Mouse (Mus musculus) lung, postnatal 0 days (tissue): ENCODE measurements around the gene Gtf2ird1. TPM values are rescaled to one million over a fixed set of nuclear protein-coding genes. Genes with fewer than 3 reads are reported as not detected.

Experiments
- ATAC-seq: fragments of 200-750 bp; cut with Nextera tagmentation; 2 replicates; pipeline ENCODE4 v1.8.0; 2017; ENCODE audit warnings: moderate library complexity
- DNase-seq: peaks from one replicate; pipeline ENCODE4 v3.0.0-alpha.2; 2016; ENCODE audit warnings: low spot score
- H3K27ac ChIP-seq: fragments of 300-500 bp; sonication (generic); 2 replicates; pipeline ENCODE4 v1.5.1; 2014; ENCODE audit warnings: antibody characterized with exemption, mild to moderate bottlenecking, low read length, mixed read lengths
- H3K27me3 ChIP-seq: fragments of 300-500 bp; sonication (generic); replicated peaks from 2 replicates; pipeline ENCODE4 v1.6.1; 2014; ENCODE audit warnings: low read length, mixed read lengths; ENCODE audit not compliant: insufficient read depth
- H3K36me3 ChIP-seq: fragments of 300-500 bp; sonication (generic); 2 replicates; pipeline ENCODE4 v1.6.1; 2014; ENCODE audit warnings: low read length, mixed read lengths; ENCODE audit not compliant: insufficient read depth
- H3K4me1 ChIP-seq: fragments of 300-500 bp; sonication (generic); 2 replicates; pipeline ENCODE4 v1.6.1; 2014; ENCODE audit warnings: antibody characterized with exemption, low read depth, low read length, mixed read lengths; ENCODE audit not compliant: insufficient read depth
- H3K4me2 ChIP-seq: fragments of 300-500 bp; sonication (generic); replicated peaks from 2 replicates; pipeline ENCODE4 v1.6.1; 2014; ENCODE audit warnings: low read depth, mild to moderate bottlenecking, low read length, moderate library complexity, mixed read lengths
- H3K4me3 ChIP-seq: fragments of 300-500 bp; sonication (generic); 2 replicates; pipeline ENCODE4 v1.5.1; 2014; ENCODE audit warnings: low read depth, low read length
- H3K9ac ChIP-seq: fragments of 300-500 bp; sonication (generic); replicated peaks from 2 replicates; pipeline ENCODE4 v1.6.1; 2014; ENCODE audit warnings: low read depth, mild to moderate bottlenecking
- H3K9me3 ChIP-seq: fragments of 300-500 bp; sonication (generic); 2 replicates; pipeline ENCODE4 v1.6.1; 2016; ENCODE audit warnings: low read length, mixed read lengths
- CTCF ChIP-seq: IDR thresholded peaks from 2 replicates; pipeline ENCODE4 v1.5.1; 2016; ENCODE audit warnings: antibody characterized with exemption, mild to moderate bottlenecking
- EP300 ChIP-seq: IDR thresholded peaks from 2 replicates; pipeline ENCODE4 v1.6.1; 2016; ENCODE audit warnings: antibody characterized with exemption, mild to moderate bottlenecking, control low read depth
- WGBS: fragments of 180-500 bp; shearing (Covaris S2); extraction: QIAGEN DNeasy Blood & Tissue Kit; methylation state at CpG from one replicate; pipeline ENCODE4 v1.1.7; 2014; 5-methylcytosine and 5-hydroxymethylcytosine counted together
- polyA plus RNA-seq: library from polyadenylated mRNA; unstranded; fragments of >200 nt; fragmentation: Nextera tagmentation; extraction: Ambion mirVana; gene quantifications from 2 replicates; pipeline ENCODE4 v1.2.1, GENCODE M21; 2015

The Gtf2ird1 gene
- polyA plus RNA-seq, 1 experiment from 2014 or later: 36.1 TPM

DNA sequence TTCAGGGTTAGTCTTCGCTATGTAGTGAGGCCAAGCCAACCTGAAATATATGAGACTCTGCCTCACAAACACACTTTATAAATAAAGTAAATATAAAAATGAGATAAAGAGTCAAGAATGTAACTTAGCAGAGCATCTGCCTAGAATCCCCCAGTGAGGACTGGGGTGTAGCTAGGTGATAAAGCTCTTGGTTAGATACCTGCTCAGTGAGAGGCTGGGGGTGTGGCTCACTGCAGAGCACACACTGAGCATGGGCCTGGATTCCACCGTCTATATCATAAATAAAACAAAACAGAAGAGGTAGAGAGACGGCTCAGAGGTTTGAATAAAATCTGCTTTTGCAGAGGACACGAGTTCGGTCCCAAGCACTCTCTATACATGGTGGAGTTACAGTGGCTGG, 7.7 kb upstream of the Gtf2ird1 start:
- no peak for TF ChIP-seq EP300
- TF ChIP-seq CTCF: no peak
- ATAC-seq: no peak
- H3K4me1 ChIP-seq: peaks cover 3% of the 10 kb centered on the region; the same call in 1 of the 2 replicates

DNA sequence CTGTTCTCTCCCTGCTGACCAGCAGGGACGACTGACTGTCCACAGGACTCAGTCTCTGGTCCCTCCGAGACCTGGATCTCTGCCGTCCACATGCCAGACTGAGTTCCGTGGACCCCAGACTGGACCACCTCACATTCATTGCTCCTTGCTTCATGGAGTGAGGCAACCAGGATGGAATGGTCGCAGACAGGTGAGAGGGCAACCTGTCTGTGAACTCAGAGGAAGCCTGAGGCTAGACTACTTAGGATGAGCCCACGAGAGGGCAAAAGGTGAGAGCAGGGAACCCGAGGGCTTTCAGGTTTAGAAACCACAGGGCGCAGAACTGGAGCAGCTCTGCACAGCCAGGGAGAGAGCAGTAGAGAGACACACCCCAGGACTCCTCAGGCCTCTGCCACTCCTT, 6.2 kb upstream of the Gtf2ird1 start:
- TF ChIP-seq CTCF (no peak), EP300 (no peak)
- Histone ChIP-seq H3K9me3 (no peaks in the 10 kb centered on the region), H3K27me3 (no peaks in the 10 kb centered on the region), H3K4me3 (no peak overlapping the region), H3K27ac (no peak overlapping the region), H3K9ac (no peak overlapping the region), H3K4me1 (no peaks in the 10 kb centered on the region; the same call in 1 of the 2 replicates), H3K4me2 (no peak overlapping the region), H3K36me3 (no peaks in the 10 kb centered on the region)
- no peak for ATAC-seq
- DNase-seq: no peak
- 76% methylated on average over 8 of the region's 8 CpGs for WGBS

More for the DNA sequence above, 7.7 kb upstream of the Gtf2ird1 start:
- WGBS: 71% methylated on average over 5 of the region's 5 CpGs
- Histone ChIP-seq H3K9ac (no peak overlapping the region), H3K4me3 (no peak overlapping the region), H3K27ac (no peak overlapping the region), H3K4me2 (no peak overlapping the region), H3K36me3 (no peaks in the 10 kb centered on the region), H3K27me3 (no peaks in the 10 kb centered on the region), H3K9me3 (no peaks in the 10 kb centered on the region)
- DNase-seq: no peak

DNA sequence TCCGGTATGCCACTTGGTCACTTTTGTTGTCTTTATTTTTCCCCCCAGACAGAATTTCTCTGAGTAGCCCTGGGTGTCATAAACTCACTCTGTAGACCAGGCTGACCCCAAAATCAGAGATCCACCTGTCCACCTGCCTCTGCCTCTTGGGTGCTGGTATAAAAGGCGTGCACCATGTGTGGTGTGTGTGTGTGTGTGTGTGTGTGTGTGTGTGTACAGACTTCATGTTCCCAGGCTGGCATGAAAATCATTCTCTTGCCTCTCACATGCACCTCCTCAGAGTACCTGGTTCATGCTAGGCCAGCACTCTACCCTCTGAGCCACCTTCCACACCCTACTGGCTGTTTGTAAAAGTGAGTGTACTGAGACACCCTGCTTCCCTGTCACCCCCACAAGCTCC, 5.8 kb upstream of the Gtf2ird1 start:
- no peak for ATAC-seq
- H3K36me3 ChIP-seq: no peaks in the 10 kb centered on the region

DNA sequence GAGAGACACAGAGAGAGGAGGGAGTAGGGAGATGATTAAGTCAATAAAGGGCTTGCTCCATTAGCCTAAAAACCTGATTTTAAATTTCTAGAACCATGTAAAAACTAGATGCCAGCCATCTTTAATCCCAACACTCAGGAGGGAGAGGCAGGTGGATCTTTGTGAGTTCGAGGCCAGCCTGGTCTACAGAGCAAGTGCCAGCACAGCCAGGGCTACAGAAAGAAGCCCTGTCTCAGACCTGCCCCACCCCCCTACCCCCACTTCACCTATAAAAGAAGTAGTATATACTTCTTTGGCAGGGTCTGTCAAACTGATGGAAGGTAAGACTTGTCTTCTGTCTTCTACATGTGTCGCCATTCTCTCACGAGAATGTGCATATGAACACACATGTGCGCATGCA, 4.0 kb upstream of the Gtf2ird1 start:
- no peak overlapping the region for H3K9ac ChIP-seq
- H3K4me1 ChIP-seq: no peaks in the 10 kb centered on the region; the same call in 1 of the 2 replicates
- DNase-seq (no peak), ATAC-seq (no peak)
- no peak overlapping the region for H3K4me2 ChIP-seq
- H3K27ac ChIP-seq: no peak overlapping the region
- no peaks in the 10 kb centered on the region for H3K27me3 ChIP-seq
- whole genome bisulfite sequencing: 91% methylated on average over 4 of the region's 4 CpGs
- no peaks in the 10 kb centered on the region for H3K9me3 ChIP-seq
- TF ChIP-seq EP300 (no peak), CTCF (no peak)
- no peak overlapping the region for H3K4me3 ChIP-seq
- no peaks in the 10 kb centered on the region for H3K36me3 ChIP-seq

More for the DNA sequence above, 5.8 kb upstream of the Gtf2ird1 start:
- H3K27me3 ChIP-seq: no peaks in the 10 kb centered on the region
- H3K9ac ChIP-seq: no peak overlapping the region
- 68% methylated on average over 2 of the region's 2 CpGs for WGBS
- no peak for TF ChIP-seq CTCF
- TF ChIP-seq EP300: no peak
- no peak for DNase-seq
- H3K4me3 ChIP-seq: no peak overlapping the region
- no peaks in the 10 kb centered on the region for H3K9me3 ChIP-seq
- no peak overlapping the region for H3K4me2 ChIP-seq
- no peaks in the 10 kb centered on the region; the same call in 1 of the 2 replicates for H3K4me1 ChIP-seq
- H3K27ac ChIP-seq: no peak overlapping the region

DNA sequence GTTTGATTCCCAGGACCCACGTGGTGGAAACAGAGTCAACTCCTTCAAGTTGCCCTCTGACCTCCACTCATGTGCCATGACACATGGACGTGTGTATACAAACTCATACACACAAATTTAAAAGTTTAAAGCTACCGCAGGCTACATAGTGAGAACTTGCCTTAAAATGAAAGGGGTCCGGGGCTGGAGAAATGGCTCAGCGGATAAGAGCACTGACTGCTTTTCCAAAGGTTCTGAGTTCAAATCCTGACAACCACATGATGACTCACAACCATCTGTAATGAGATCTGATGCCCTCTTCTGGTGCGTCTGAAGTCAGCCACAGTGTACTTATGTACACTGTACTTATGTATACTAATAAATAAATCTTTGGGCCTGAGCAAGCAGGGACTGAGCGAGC, 2.6 kb upstream of the Gtf2ird1 start:
- DNase-seq (no peak), ATAC-seq (no peak)
- Histone ChIP-seq H3K9ac (no peak overlapping the region), H3K9me3 (no peaks in the 10 kb centered on the region), H3K27ac (no peak overlapping the region), H3K4me1 (peaks cover 5% of the 10 kb centered on the region), H3K27me3 (no peaks in the 10 kb centered on the region), H3K36me3 (no peaks in the 10 kb centered on the region), H3K4me3 (no peak overlapping the region), H3K4me2 (no peak overlapping the region)
- TF ChIP-seq CTCF (no peak), EP300 (no peak)
- 80% methylated on average over 7 of the region's 7 CpGs for WGBS

DNA sequence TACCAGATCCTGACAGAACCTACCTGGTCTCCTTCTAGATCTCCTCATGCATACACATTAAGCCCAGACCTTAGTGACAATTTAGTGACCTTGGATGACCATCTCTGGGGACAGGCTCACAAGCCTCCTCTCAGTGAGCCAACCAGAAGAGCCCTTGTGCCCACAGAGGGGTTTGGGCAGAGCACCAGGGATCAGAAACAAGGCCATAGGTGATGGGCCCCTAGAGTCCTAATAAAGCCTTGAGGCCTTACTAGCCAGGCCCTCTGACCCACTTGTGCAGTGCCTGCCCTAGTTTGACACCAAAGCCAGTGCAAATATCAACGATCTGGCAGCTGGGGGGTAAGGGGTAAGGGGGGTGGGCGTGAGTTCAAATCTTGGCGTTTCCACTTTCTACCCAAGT, 1.9 kb upstream of the Gtf2ird1 start:
- no peak overlapping the region for H3K4me3 ChIP-seq
- no peaks in the 10 kb centered on the region for H3K9me3 ChIP-seq
- H3K36me3 ChIP-seq: no peaks in the 10 kb centered on the region
- no peaks in the 10 kb centered on the region for H3K27me3 ChIP-seq
- no peak for ATAC-seq
- no peak overlapping the region for H3K4me2 ChIP-seq
- WGBS: 76% methylated on average over 3 of the region's 3 CpGs
- H3K9ac ChIP-seq: no peak overlapping the region
- no peak for DNase-seq
- H3K27ac ChIP-seq: no peak overlapping the region
- peaks cover 5% of the 10 kb centered on the region for H3K4me1 ChIP-seq
- TF ChIP-seq EP300 (no peak), CTCF (no peak)

DNA sequence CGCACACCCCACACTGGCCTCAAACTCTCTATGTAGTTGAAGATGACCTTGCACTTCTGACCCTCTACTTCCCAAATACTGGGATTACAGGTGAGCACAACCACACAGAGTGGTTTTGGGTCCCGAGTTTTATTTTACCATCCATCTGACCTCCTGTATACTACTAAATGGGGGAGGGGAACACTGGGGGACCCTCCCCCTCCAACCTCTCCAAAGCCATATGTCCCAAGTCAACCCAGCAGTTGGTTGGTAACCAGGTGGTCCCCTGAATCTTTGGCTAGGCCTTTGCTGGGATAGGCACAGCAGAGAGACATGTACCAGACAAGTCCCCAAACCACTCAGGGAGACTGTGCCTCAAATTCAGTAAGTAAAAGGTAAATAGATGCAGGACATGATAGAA, 855 bp upstream of the Gtf2ird1 start:
- 95% methylated on average over 2 of the region's 2 CpGs for WGBS
- Histone ChIP-seq H3K36me3 (no peaks in the 10 kb centered on the region), H3K9me3 (no peaks in the 10 kb centered on the region), H3K27ac (no peak overlapping the region), H3K27me3 (no peaks in the 10 kb centered on the region), H3K9ac (no peak overlapping the region), H3K4me3 (no peak overlapping the region), H3K4me1 (peaks cover 5% of the 10 kb centered on the region), H3K4me2 (no peak overlapping the region)
- DNase-seq: no peak
- no peak for TF ChIP-seq EP300
- TF ChIP-seq CTCF: no peak
- ATAC-seq: no peak
